In genomic region chr12:88709223-88709622, GRCm38 (mm10) we compare ENCODE assay signal across 7 mouse cellular contexts. TPM values are rescaled to one million over a fixed set of nuclear protein-coding genes. Genes with fewer than 3 reads are reported as not detected.
DNase-seq lines count a peak whose midpoint lies in the region; ATAC-seq and TF ChIP-seq lines count a peak whose summit lies in the region.

No protein-coding gene starts in this region.

- 0 out of 2 replicates have a peak, but pooled peaks cover 6% of the 10 kb centered on the region for H3K4me1 ChIP-seq in E14TG2a.4 (replicated peaks; ENCODE audit: low read depth, low read length)
- H3K4me1 ChIP-seq in MEL (ENCODE audit: control insufficient read depth in 1 of 2, insufficient read depth in 2 of 2, low read length in 2 of 2), result no peaks in the 10 kb centered on the region
- H3K4me1 ChIP-seq in hindbrain, embryonic 10.5 days (replicated peaks), result peaks cover 2% of the 10 kb centered on the region; the same call in 1 of the 2 replicates
- no peaks in the 10 kb centered on the region for H3K4me1 ChIP-seq in limb, embryonic 11.5 days (ENCODE audit: control insufficient read depth, insufficient read depth, low read length)
- H3K4me1 ChIP-seq in midbrain, postnatal 0 days (ENCODE audit: insufficient read depth, low read length), result no peaks in the 10 kb centered on the region

- ATAC-seq in limb, embryonic 11.5 days (ENCODE audit: insufficient number of reproducible peaks, low FRiP score, low TSS enrichment, low read depth), result peak; percentile 75; the same call in 1 of the 2 replicates
- ATAC-seq in midbrain, postnatal 0 days (ENCODE audit: low FRiP score), result peak; percentile 66; the same call in 1 of the 2 replicates

- no peak overlapping the region for H3K4me2 ChIP-seq in limb, embryonic 11.5 days (ENCODE audit: low read depth, severe bottlenecking)
- H3K4me2 ChIP-seq in midbrain, postnatal 0 days (ENCODE audit: low read depth, low read length, poor library complexity, severe bottlenecking), result no peak overlapping the region

- H3K9ac ChIP-seq in MEL (ENCODE audit: control insufficient read depth, low read depth, low read length, poor library complexity, severe bottlenecking), result no peak overlapping the region
- H3K9ac ChIP-seq in limb, embryonic 11.5 days (ENCODE audit: low read length), result no peak overlapping the region
- no peak overlapping the region for H3K9ac ChIP-seq in midbrain, postnatal 0 days (replicated peaks; ENCODE audit: low read length, poor library complexity, severe bottlenecking)

- TF ChIP-seq RAD21 in MEL (IDR thresholded peaks at IDR 0.05; ENCODE audit: low read depth, low read length), result peak; percentile 52

- H3K4me3 ChIP-seq in E14TG2a.4 (replicated peaks; ENCODE audit: low read length) (no peak overlapping the region), MEL (ENCODE audit: control insufficient read depth in 1 of 2, insufficient read depth in 1 of 2, low read depth in 2 of 2, low read length in 2 of 2) (no peak overlapping the region)
- H3K4me3 ChIP-seq in hindbrain, embryonic 10.5 days, result no peak overlapping the region
- H3K4me3 ChIP-seq in limb, embryonic 11.5 days (ENCODE audit: low read depth, low read length), result no peak overlapping the region
- no peak overlapping the region for H3K4me3 ChIP-seq in midbrain, postnatal 0 days (ENCODE audit: low read depth, low read length)

- H3K36me3 ChIP-seq in E14TG2a.4 (ENCODE audit: insufficient read depth, low read length), result no peaks in the 10 kb centered on the region
- no peaks in the 10 kb centered on the region for H3K36me3 ChIP-seq in MEL (ENCODE audit: control insufficient read depth in 1 of 2, insufficient read depth in 2 of 2, low read length in 2 of 2)
- H3K36me3 ChIP-seq in hindbrain, embryonic 10.5 days, result no peaks in the 10 kb centered on the region
- no peaks in the 10 kb centered on the region for H3K36me3 ChIP-seq in limb, embryonic 11.5 days (ENCODE audit: control insufficient read depth, insufficient read depth, low read length)
- H3K36me3 ChIP-seq in midbrain, postnatal 0 days (ENCODE audit: insufficient read depth, low read length), result no peaks in the 10 kb centered on the region

- H3K27me3 ChIP-seq in E14TG2a.4 (ENCODE audit: insufficient read depth, low read length) (no peaks in the 10 kb centered on the region; the same call in 1 of the 2 replicates), MEL (ENCODE audit: control insufficient read depth in 1 of 2, insufficient read depth in 2 of 2, low read length in 2 of 2) (no peaks in the 10 kb centered on the region; a peak in 1 of 4 replicates)
- H3K27me3 ChIP-seq in hindbrain, embryonic 10.5 days (ENCODE audit: insufficient read depth, poor library complexity, severe bottlenecking), result no peaks in the 10 kb centered on the region
- no peaks in the 10 kb centered on the region for H3K27me3 ChIP-seq in limb, embryonic 11.5 days (ENCODE audit: control insufficient read depth, insufficient read depth, low read length)
- no peaks in the 10 kb centered on the region for H3K27me3 ChIP-seq in midbrain, postnatal 0 days (ENCODE audit: insufficient read depth, low read length)

- H3K27ac ChIP-seq in MEL (ENCODE audit: control insufficient read depth, low read depth, low read length), result no peak overlapping the region
- no peak overlapping the region for H3K27ac ChIP-seq in hindbrain, embryonic 10.5 days
- H3K27ac ChIP-seq in limb, embryonic 11.5 days (replicated peaks; ENCODE audit: low read depth, low read length), result no peak overlapping the region
- no peak overlapping the region for H3K27ac ChIP-seq in midbrain, postnatal 0 days (ENCODE audit: low read depth, low read length)

- H3K9me3 ChIP-seq in E14TG2a.4 (ENCODE audit: low read length) (no peaks in the 10 kb centered on the region), MEL (replicated peaks; ENCODE audit: insufficient read depth, low read length) (no peaks in the 10 kb centered on the region)
- H3K9me3 ChIP-seq in hindbrain, embryonic 10.5 days, result no peaks in the 10 kb centered on the region
- H3K9me3 ChIP-seq in limb, embryonic 11.5 days (ENCODE audit: control insufficient read depth, low read length), result no peaks in the 10 kb centered on the region
- H3K9me3 ChIP-seq in midbrain, postnatal 0 days (ENCODE audit: low read length), result no peaks in the 10 kb centered on the region

- TF ChIP-seq POLR2A in MEL (IDR thresholded peaks at IDR 0.05; ENCODE audit: control insufficient read depth in 1 of 2, insufficient read depth in 1 of 2, low read depth in 1 of 2, low read length in 2 of 2, poor library complexity in 1 of 2), result no peak

- peak; percentile 61 for DNase-seq in MEL (ENCODE audit: low read depth, low spot score)
- peak; percentile 90 for DNase-seq in embryo, embryonic 11 days
- peak; percentile 82 for DNase-seq in hindbrain, embryonic 10.5 days (ENCODE audit: low spot score)
- DNase-seq in limb, embryonic 11.5 days (ENCODE audit: low spot score), result peak; percentile 88
- peak; percentile 78 for DNase-seq in midbrain, postnatal 0 days (ENCODE audit: low spot score)
- no peak for DNase-seq in spleen, postnatal 36 days (ENCODE audit: low spot score in 2 of 2)

- no peak for TF ChIP-seq EP300 in MEL (IDR thresholded peaks at IDR 0.05; ENCODE audit: low read depth in 1 of 2, low read length in 2 of 2)

- 9% methylated on average over 11 of the region's 11 CpGs for WGBS in hindbrain, embryonic 10.5 days
- WGBS in limb, embryonic 11.5 days, result 12% methylated on average over 11 of the region's 11 CpGs
- WGBS in midbrain, postnatal 0 days, result 10% methylated on average over 11 of the region's 11 CpGs

- TF ChIP-seq CTCF in E14TG2a.4 (conservative IDR thresholded peaks at IDR 0.05; ENCODE audit: low read length), result peak; percentile 48
- peak in 2 of 3 experiments; percentile 50 to 57; a peak in 4 of 6 replicates for TF ChIP-seq CTCF in MEL (IDR thresholded peaks at IDR 0.05 in 2 of 3, conservative IDR thresholded peaks at IDR 0.05 in 1 of 3; ENCODE audit: control insufficient read depth in 1 of 3, insufficient read depth in 1 of 3, low read depth in 2 of 3, low read length in 3 of 3, poor library complexity in 1 of 3, severe bottlenecking in 1 of 3)
- peak; percentile 72 for TF ChIP-seq CTCF in midbrain, postnatal 0 days (IDR thresholded peaks at IDR 0.05)

- no peaks in the 10 kb centered on the region for H3K79me2 ChIP-seq in MEL (ENCODE audit: control insufficient read depth, insufficient read depth, low read length, poor library complexity)

TF ChIP-seq in MEL, 35 proteins besides CTCF, POLR2A, EP300 and RAD21:
- TF ChIP-seq MAFK (IDR thresholded peaks at IDR 0.05; ENCODE audit: borderline replicate concordance, low read depth, low read length), result 0 out of 2 replicates have a peak, but pooled peaks have one; percentile 22
- TF ChIP-seq SMC3 (IDR thresholded peaks at IDR 0.05; ENCODE audit: low read depth, low read length), result peak; percentile 61
- 0 out of 2 replicates have a peak, but pooled peaks have one; percentile 36 for TF ChIP-seq SIN3A (IDR thresholded peaks at IDR 0.05; ENCODE audit: low read length)
- no peak for TF ChIP-seq CHD2 (IDR thresholded peaks at IDR 0.05; ENCODE audit: low read length)
- TF ChIP-seq MAZ (IDR thresholded peaks at IDR 0.05; ENCODE audit: low read depth, low read length), result no peak

RNA-seq across cellular contexts. Expression of gene Nrxn3, which starts 13.5 kb away (rescaled TPM):
- total RNA-seq in MEL (2012; rRNA removed), result not detected in 2 replicates
- polyA plus RNA-seq in MEL (2012; ENCODE audit: insufficient read depth in 1 of 2, insufficient read length in 2 of 2, low read depth in 1 of 2, low replicate concordance in 2 of 2, missing spikeins in 1 of 2), result not detected
- 5.6 and 23.5 TPM in 2 replicates for polyA plus RNA-seq in hindbrain, embryonic 10.5 days (2016; fragmentation: Nextera tagmentation; extraction: Ambion mirVana)
- 0.30 and 0.31 TPM in 2 replicates for polyA plus RNA-seq in limb, embryonic 11.5 days (2014; fragmentation: Nextera tagmentation; extraction: Ambion mirVana)
- 88.2 and 102 TPM in 2 replicates for total RNA-seq in midbrain, postnatal 0 days (2014; rRNA removed)
- 76.8 and 80.8 TPM in 2 replicates for polyA plus RNA-seq in midbrain, postnatal 0 days (2015; fragmentation: Nextera tagmentation; extraction: Ambion mirVana)

Comparison
In these comparisons a context has a peak if more than half of its experiments do, and no peak if none do; other contexts are left out.
1. DNase-seq: peak in MEL (single experiment), embryo, embryonic 11 days (single experiment), hindbrain, embryonic 10.5 days (single experiment), limb, embryonic 11.5 days (single experiment) and midbrain, postnatal 0 days (single experiment); none in spleen, postnatal 36 days (0 of 2).
2. Peak in every context shown above with its lines, with median percentiles within 50 percentile points of each other: CTCF ChIP-seq.